Mouse (Mus musculus) spleen, postnatal 0 days (tissue): ENCODE data around the gene Olfr1502. TPM values are rescaled to one million over a fixed set of nuclear protein-coding genes. Genes with fewer than 3 reads are reported as not detected.

Experiments used
- polyA plus RNA-seq: library from polyadenylated mRNA; unstranded; fragments of >200 nt; fragmentation: Nextera tagmentation; extraction: Ambion mirVana; gene quantifications from 2 replicates; pipeline ENCODE4 v1.2.1, GENCODE M21; 2015

Gene Olfr1502
- polyA plus RNA-seq = not detected in 2 replicates

DNA sequence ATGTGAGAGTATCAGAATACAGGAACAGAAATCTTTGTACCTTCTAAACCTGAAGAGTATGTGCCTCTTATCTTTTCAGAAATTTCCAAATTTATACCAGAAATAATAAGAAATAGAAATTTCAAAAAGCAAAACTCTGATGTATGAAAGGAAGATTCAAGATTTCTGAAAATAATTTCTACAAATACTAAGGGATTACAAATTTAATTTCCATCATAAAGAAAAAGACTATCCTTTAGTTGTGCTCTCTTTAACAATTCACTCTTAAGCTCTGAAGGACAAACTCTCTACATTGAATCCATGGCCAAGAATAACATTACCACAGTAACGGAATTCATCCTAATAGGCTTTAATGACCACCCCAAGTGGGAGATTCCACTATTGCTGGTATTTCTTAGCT lies at the start of gene Olfr1502:
TSS of gene Olfr1502 (plus strand) at position 301 of the 400 bp plus-strand sequence.

DNA sequence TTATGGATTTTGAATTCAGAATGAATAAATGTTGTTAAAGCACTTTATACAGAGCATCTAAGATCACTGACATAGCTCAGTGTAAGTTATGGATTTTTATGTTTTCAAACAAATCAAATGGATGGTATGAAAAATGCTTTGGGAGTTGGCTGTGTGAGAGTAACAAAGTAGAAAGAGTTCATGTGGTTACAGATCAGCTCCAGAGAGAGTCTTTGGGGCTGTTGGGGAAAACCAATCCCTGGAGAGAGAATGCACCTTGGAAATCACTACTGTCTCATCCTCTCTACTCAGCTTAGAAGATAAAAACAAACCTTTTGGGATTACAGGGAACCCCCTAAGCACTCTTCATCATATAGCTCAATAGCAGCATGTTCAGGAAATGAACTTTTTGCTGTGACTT lies 42.2 kb upstream of the Olfr1502 start, which contains the start of gene Olfr1499:
TSS of gene Olfr1499 (minus strand) at position 101 of the 400 bp plus-strand sequence.

DNA sequence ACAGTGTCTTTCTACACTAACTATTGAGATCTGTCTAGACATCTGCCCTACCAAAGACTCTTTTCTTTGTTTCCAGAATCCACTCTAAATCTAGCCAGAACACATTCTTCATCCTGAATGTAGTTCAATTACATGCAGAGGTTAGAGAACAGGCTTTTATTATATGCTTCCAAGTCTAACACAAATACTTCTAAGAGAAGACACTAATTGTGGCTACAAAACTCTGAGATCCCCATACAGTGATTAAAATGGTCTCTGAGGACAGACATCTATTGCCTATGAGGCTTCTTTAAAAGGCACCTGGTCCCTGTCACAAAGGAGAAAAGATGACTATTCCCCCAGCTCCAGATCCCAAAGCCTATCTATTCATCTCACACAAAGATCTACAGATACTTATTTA lies 31.2 kb upstream of the Olfr1502 start, which contains the start of gene Olfr1500:
TSS of gene Olfr1500 (minus strand) at position 101 of the 400 bp plus-strand sequence.

DNA sequence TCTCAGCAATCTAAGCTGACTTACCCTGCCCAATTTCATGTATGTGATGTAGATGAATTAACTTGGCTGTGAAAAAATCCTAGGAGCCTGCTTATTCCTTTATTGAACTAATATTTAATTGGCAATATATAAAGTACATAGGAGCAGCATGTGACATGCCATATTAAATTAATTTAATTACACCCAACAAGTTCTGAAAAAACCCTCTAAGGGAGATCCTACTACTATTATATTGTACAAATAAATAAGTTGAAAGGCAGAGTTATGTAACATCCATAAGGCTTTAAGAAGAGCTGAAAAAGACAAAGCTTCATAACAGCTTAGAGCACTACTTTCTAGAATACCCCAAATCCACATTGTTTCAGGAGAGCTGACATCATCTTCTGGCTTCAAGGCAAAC lies 11.0 kb upstream of the Olfr1502 start, which contains the start of gene Olfr1501:
TSS of gene Olfr1501 (minus strand) at position 101 of the 400 bp plus-strand sequence.

DNA sequence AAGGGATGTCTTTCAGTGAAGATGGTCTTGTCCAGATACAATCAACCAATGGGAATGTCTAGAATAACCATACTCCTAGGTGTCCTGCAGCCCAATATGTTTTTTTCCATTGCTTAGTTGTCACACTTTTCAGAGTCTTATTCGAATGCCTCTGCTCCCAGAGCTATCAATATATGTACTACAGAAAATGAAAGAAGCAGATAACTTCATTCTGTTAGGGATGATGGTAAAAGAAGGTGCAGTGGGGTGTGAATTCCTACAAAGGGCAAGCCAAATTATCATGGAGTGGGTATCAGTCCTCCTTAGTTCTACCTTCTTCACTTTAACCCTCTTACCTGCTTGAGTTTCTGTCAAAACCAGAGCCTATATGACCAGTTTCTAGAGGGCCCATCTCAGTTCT lies 36.2 kb downstream of the Olfr1502 start, which contains the start of gene Olfr1504:
TSS of gene Olfr1504 (minus strand) at position 101 of the 400 bp plus-strand sequence.

Other genes starting within 250 kb of the Olfr1502 start
- gene Olfr1487, start 244.4 kb upstream of the Olfr1502 start, polyA plus RNA-seq = not detected in 2 replicates
- not detected in 2 replicates for gene Olfr1489, start 230.2 kb upstream of the Olfr1502 start, polyA plus RNA-seq
- gene Olfr1490, start 210.7 kb upstream of the Olfr1502 start, polyA plus RNA-seq = not detected in 2 replicates
- not detected in 2 replicates for gene Olfr1491, start 164.5 kb upstream of the Olfr1502 start, polyA plus RNA-seq
- gene Olfr1493-ps1, start 138.5 kb upstream of the Olfr1502 start, polyA plus RNA-seq = not detected in 2 replicates
- gene Olfr1494, start 122.1 kb upstream of the Olfr1502 start, polyA plus RNA-seq = not detected in 2 replicates
- not detected in 2 replicates for gene Olfr1495, start 97.2 kb upstream of the Olfr1502 start, polyA plus RNA-seq
- gene Olfr1496, start 83.9 kb upstream of the Olfr1502 start, polyA plus RNA-seq = not detected in 2 replicates
- gene Olfr1497, start 63.6 kb upstream of the Olfr1502 start, polyA plus RNA-seq = not detected in 2 replicates
- not detected in 2 replicates for gene Olfr1499, start 42.3 kb upstream of the Olfr1502 start, polyA plus RNA-seq
- not detected in 2 replicates for gene Olfr1500, start 31.3 kb upstream of the Olfr1502 start, polyA plus RNA-seq
- not detected in 2 replicates for gene Olfr1501, start 11.1 kb upstream of the Olfr1502 start, polyA plus RNA-seq
- gene Olfr1504, start 36.1 kb downstream of the Olfr1502 start, polyA plus RNA-seq = not detected in 2 replicates
- not detected in 2 replicates for gene Olfr1505, start 51.7 kb downstream of the Olfr1502 start, polyA plus RNA-seq